Mouse (Mus musculus) adrenal gland, adult 8-10 months (tissue): Measurements from ENCODE around the gene Hist1h2ae. TPM values are rescaled to one million over a fixed set of nuclear protein-coding genes. Genes with fewer than 3 reads are reported as not detected.

ENCODE experiments used
- DNase-seq: peaks from one replicate; pipeline ENCODE4 v3.0.0; 2022
- total RNA-seq, 4 experiments: library from RNA; stranded (reverse); gene quantifications; 2 replicates each; pipeline ENCODE4 v1.2.4; 2022

The Hist1h2ae gene
- total RNA-seq, 4 experiments from 2014 or later: 4.5 to 9.9 (median 6.6) TPM

DNA sequence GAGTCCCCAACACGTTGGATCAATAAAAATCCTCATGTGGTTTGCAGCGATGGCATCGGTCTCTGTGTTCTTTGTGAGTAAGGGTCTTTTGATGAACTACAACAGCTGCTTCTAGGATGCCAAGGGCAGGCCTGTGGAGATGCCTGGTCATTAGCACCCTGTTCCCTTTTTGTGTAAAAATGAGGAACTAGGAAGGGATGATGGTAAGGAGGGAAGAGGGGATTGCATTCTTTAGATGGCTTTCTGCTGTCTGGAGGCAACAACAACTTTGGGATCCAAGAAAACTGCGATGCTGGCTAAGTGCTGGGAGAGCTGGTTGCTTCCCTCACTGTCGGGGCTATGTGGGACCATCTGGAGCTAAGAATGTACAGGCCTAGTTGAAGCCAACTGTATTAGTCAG lies 32.8 kb downstream of the Hist1h2ae start:
- DNase-seq: no peak

GRCm38 (mm10) chr13:23537006-23537710 lies 33.9 kb downstream of the Hist1h2ae start:
- no peak for DNase-seq

DNA sequence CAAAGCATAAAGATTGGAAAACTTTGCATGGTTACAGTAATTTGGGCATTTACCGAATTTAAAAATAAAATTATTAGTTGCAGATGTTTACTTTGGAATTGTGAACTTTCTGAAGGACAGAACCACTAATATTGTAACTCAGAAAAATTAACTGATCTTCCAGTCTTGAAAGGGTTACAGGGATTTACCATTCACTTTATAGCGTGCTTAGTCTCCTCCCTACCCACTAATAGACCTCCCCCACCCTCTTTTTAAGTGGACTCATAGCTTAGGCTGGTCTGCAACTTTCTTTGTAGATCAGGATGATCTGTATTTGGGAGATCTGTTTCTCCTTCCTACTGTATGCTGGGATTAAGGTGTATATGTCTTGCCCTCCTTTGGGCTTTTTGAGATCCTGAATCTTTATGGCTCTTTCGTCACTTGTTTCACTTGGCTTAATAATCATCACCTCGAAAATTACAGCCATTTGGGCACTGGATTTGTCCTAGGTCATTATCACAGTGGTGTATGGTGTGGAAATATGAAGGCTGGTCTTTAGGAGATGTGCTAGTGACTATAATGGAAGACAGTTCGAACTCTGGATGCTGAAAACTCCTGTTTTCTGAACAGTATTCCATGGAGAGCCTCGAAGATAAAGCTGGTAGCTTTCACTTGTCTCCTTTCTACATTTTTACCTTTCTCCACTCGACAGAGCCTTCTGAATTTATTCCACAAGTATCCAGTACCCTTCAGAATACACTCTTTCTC lies 34.8 kb downstream of the Hist1h2ae start:
- DNase-seq: no peak

GRCm38 (mm10) chr13:23535137-23536075 lies 35.6 kb downstream of the Hist1h2ae start, which contains the start of gene Hist1h3g:
Hist1h3g (plus strand) TSS chr13:23535422.
- peak; percentile 86 for DNase-seq

DNA sequence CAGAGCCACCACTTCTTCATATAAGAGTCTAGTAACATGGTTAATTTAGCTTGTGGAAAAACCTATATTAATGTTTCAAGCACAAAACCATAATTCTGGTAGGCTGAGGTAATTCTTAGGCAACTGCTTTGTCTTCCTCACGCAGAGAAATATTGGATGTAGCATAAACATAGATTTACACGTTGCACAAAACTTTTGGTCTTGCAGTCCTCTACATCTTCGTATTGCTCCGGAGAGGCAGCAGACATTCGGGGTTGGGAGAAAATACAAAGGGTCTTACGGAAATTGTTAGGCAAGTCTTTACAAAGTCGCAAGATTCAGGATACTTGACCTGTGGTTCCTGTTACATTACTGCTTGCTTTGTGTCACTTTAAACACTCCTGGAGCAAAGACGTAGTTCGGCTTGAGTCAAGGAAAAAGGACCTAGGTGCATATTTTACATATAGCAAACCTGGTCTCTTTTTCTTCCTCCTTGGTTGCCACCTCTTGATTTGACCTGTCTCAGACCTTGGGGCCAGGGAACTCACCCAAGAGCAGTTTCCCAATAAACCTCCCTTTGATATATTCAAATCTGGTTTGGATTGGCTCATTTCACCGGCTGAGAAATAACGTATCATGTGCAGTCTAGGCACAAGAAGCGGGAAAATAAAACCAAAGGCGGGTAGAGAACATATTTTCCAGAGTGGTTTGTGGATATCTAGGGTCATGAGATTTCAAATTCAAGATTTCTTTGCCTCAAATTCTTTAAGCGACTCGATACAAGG lies 36.5 kb downstream of the Hist1h2ae start:
- no peak for DNase-seq

GRCm38 (mm10) chr13:23533560-23534367 lies 37.3 kb downstream of the Hist1h2ae start, which contains the start of gene Hist1h2af:
Hist1h2af (plus strand) TSS chr13:23533906.
- peak; percentile 59 for DNase-seq

DNA sequence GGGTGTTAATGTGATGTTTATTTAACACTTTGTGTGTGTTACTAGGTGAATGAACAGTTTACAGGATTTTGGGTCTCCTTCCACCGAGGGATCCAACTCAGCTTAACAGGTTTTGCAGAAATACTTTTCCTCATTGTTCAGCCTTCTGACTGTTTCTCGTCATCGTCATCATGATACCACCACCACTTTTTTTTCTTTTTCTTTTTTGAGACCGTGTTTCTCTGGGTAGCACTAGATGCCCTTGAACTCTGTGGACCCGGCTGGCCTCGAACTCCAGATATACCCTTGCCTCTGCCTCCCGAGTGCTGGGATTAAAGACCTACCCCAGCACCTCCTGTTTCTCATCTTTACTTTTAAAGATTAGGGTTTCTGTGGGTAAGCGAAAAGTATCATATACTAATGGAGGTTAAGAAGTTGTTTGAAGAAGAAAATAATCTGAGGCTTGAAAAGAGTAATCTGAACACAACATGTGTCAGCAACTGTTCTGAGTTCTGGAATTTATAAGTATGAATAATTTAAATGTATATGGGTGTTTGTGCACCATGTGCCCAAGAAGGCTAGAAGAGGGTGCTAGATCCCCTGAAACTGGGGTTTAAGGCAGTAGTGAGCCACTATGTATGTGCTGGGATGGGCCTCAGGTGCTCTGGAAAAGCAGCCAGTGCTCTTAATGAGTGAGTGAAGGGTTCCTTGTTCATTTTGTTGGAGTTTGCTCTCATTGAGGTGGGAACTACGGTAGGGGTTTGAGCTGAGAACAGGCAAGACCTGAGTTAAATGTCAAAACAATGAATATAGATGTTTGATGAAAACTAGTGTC lies 38.6 kb downstream of the Hist1h2ae start:
- no peak for DNase-seq

DNA sequence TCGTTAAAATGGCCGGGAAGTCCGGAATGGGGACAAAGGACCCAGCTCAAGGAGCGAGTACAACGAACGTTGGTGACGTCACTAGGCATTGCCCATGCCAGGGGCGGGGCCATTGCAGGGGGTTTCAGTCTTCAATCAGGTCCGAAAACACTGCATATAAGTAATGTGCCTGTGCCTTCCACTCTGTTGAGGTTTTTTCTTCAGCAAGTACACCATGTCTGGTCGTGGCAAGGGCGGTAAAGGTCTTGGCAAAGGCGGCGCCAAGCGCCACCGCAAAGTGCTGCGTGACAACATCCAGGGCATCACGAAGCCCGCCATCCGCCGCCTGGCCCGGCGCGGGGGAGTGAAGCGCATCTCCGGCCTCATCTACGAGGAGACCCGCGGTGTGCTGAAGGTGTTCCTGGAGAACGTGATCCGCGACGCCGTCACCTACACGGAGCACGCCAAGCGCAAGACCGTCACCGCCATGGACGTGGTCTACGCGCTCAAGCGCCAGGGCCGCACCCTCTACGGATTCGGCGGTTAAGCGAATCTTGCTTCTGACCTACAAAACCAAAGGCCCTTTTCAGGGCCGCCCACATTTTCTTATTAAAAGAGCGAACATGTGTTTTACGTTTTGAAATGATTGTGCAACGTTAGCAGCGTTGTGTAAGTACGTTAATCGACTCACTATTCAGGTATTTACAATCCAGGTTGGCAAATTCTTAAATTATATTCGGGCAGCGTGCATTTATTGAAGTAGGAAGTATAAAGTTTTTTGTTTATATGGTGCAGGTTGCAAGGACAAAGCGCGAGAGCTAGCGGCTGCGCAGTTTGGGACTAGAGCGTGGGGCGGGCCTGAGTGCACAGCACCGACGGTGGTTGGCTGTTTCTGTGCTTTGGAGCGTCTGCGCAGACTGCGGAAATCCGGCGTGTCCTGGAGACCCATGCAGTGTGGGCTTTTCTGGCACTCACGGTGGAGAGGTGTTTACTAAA lies 39.8 kb downstream of the Hist1h2ae start, which contains the start of gene Hist1h4h:
Gene Hist1h4h (plus strand): TSS at position 150 of the 975 bp plus-strand sequence.
- peak; percentile 97 for DNase-seq

- peak; percentile 52 for DNase-seq
Observed at GRCm38 (mm10) chr13:23530181-23530900, 40.7 kb downstream of the Hist1h2ae start.

DNA sequence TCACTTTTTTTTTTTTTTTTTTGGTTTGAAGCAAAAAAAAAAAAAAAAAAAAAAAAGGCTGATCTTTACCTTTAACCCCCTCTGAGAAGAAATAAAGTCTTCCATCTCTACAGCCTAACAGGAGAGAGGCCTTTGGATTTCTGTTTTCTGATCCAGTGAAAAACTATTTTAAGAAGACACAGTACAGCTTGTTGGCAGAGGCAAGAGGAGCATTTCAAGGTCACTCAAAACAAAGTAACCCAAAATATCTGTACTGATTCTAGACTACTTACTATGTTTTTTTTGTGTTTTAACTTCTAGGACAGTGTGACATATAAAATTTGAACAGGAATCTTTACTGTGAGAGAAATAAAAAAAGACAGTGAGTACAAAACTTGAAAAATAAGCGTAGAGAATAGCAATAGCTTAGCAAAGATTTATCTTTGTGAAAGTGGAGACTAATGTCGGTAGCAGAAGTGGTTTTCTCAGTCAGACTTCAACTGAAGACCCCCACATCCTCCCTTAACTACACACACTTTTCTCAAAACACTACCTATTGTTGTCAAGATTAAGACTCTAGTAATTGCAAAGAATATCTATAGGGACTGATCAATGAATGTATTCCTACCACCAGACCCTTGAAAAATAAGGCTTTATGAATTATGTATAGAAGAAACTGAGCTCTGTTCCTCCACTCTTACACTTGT lies 41.4 kb downstream of the Hist1h2ae start:
- no peak for DNase-seq

- DNase-seq: no peak
Observed at GRCm38 (mm10) chr13:23529005-23529404, 42.0 kb downstream of the Hist1h2ae start.

DNA sequence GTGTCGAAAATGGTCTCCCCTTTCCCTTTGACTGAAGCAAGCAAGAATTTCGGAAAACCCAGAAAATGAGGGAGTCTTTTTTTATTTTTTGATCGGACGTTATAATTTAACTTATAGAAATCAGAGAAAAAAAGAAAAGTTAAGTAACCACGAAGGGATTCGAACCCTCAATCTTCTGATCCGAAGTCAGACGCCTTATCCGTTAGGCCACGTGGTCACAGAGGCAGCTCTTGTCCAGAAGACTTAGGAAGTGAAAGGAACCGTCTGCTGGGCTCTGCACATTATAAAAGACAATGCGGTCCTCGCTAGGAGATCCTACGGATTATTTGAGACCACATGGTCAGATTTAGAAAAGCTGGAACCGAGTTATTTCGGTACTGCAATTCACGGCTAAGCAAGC lies 44.7 kb downstream of the Hist1h2ae start:
- peak; percentile 88 for DNase-seq

DNA sequence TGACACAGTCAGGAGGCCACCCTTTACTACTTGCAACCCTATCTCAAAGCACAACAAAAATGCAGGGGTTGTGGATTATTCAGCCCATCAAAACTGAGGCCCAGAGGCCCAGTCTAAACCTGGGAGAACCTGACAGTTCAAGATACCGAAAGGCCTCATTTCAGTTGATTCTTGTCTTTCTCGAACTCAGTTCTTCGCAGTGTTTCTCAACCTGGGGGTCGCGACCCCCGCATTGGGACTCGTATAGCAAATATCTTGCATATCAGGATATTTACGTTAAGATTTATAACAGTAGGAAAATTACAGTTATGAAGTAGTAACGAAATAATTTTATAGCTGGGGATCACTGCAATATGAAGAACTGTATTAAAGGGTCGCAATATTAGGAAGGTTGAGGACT lies 45.1 kb downstream of the Hist1h2ae start:
- DNase-seq: no peak

DNA sequence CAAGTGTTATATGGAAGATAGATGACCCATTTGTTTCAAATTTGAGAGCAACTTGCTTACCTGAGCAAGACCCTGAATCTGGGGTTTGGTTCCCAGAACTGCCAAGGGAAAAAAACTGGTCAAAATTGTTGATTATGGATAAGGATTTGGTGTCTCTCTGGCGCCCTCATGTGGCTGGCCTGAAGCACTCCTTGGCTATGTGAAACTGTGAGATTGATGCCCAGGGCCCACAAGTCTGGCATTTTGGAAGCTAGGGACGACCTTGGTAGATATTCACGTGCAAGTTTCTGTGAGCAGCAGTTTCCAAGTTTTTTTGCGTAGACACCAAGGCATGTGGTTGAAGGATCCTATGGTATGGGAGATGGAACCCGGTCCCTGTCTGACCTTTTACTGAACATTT lies 46.4 kb downstream of the Hist1h2ae start:
- peak; percentile 66 for DNase-seq

DNA sequence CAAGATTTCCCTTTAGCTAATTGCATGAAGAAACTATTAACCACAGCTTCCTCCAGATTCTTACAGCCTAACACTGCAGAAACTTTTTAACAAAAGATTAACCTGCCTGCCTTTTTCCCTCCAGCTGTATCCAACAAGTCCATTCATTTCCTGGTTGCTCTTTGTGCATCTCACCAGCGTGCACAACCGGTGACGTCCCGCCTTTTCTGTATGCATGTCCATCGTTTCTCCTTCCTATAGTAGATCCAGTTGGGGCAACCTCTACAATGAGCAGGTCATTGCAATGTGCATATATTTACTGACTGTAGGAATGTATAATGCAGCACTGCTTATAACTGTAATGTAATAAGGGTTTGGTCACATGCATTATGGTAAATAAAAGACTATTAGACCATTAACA lies 47.0 kb downstream of the Hist1h2ae start:
- no peak for DNase-seq

GRCm38 (mm10) chr13:23521703-23522102 lies 49.3 kb downstream of the Hist1h2ae start:
- DNase-seq: peak; percentile 77
